ENCODE assay signal across 1 mouse cellular context in the genomic region with DNA sequence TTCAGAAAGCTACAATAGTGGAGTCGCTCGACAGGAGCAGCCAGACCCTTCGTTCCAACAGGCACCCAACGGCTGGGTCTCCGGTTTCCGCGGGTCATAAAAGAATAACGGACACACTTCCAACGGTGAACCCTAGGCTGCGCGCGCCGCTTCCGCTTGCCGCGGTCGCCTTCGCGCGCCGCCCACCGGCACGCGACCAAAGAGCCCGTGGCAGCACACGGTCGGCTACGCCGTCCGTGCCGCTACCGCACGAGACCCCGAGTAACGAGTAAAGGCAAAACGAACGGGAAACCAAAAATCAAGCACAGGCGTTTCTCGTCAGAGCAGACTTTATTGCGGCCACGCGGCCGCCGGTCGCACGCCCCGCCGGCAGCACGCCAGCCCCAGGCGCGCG.
TF ChIP-seq lines count a peak whose summit lies in the region.

No protein-coding gene starts in this region.

TF ChIP-seq in MEL, 35 proteins besides CTCF, POLR2A, EP300 and RAD21 (continued from another document):
- TF ChIP-seq MYB (IDR thresholded peaks at IDR 0.05; ENCODE audit: low read depth, low read length) = peak; percentile 98
- TF ChIP-seq ZC3H11A (IDR thresholded peaks at IDR 0.05; ENCODE audit: low read depth, low read length) = peak; percentile 13; the same call in 1 of the 2 replicates
- TF ChIP-seq JUND (IDR thresholded peaks at IDR 0.05; ENCODE audit: low read depth, low read length) = no peak
